In genomic region chr1:152231717-152232202, GRCm38 (mm10) we compare ENCODE assay signal across 9 mouse cellular contexts.
DNase-seq lines count a peak whose midpoint lies in the region; ATAC-seq and TF ChIP-seq lines count a peak whose summit lies in the region.
"Had no signal": no experiment of that assay in that cellular context is flagged by ENCODE, and none has a peak within 500 bp of the region (broad histone marks: within the 10 kb centered on the region; RNA-seq: fewer than 3 reads in every experiment).

No protein-coding gene starts in this region.

- no peak overlapping the region for H3K9ac ChIP-seq in intestine, postnatal 0 days (ENCODE audit: low read depth, low read length)
- no peak overlapping the region for H3K9ac ChIP-seq in intestine, embryonic 16.5 days (ENCODE audit: low read depth, low read length)
- H3K9ac ChIP-seq in stomach, postnatal 0 days (ENCODE audit: low read length): no peak overlapping the region

- DNase-seq in adrenal gland, adult 2 months: peak; percentile 7
- DNase-seq in adrenal gland, postnatal 10 days: no peak
- peak; percentile 36 to 57 for DNase-seq in right cerebral cortex, adult 2 months (ENCODE audit: low spot score in 2 of 2)
- DNase-seq in right cerebral cortex, postnatal 14 days: no peak
- no peak for DNase-seq in stomach, postnatal 0 days (ENCODE audit: low spot score)
- DNase-seq in heart, embryonic 10.5 days (ENCODE audit: low spot score): no peak
- DNase-seq: cerebellum, adult 9-11 months had no signal

- no peak overlapping the region for H3K27ac ChIP-seq in intestine, postnatal 0 days (ENCODE audit: low read depth, low read length)
- no peak overlapping the region for H3K27ac ChIP-seq in intestine, embryonic 16.5 days (ENCODE audit: low read length)
- no peak overlapping the region for H3K27ac ChIP-seq in stomach, postnatal 0 days (replicated peaks)
- no peak overlapping the region for H3K27ac ChIP-seq in heart, embryonic 10.5 days

- 67% methylated on average over 11 of the region's 11 CpGs for WGBS in intestine, postnatal 0 days
- WGBS in intestine, embryonic 16.5 days: 66% methylated on average over 11 of the region's 11 CpGs
- WGBS in stomach, postnatal 0 days: 50% methylated on average over 11 of the region's 11 CpGs
- WGBS in heart, embryonic 10.5 days: 75% methylated on average over 11 of the region's 11 CpGs

- H3K4me1 ChIP-seq in intestine, postnatal 0 days (replicated peaks; ENCODE audit: control insufficient read depth, insufficient read depth, low read length): no peaks in the 10 kb centered on the region
- H3K4me1 ChIP-seq in intestine, embryonic 16.5 days (ENCODE audit: control insufficient read depth, insufficient read depth, low read length): no peaks in the 10 kb centered on the region
- no peaks in the 10 kb centered on the region for H3K4me1 ChIP-seq in stomach, postnatal 0 days (replicated peaks; ENCODE audit: control insufficient read depth, insufficient read depth)
- peaks cover 7% of the 10 kb centered on the region; the same call in 1 of the 2 replicates for H3K4me1 ChIP-seq in heart, embryonic 10.5 days

- no peaks in the 10 kb centered on the region for H3K36me3 ChIP-seq in intestine, postnatal 0 days (ENCODE audit: control insufficient read depth, insufficient read depth)
- H3K36me3 ChIP-seq in intestine, embryonic 16.5 days (ENCODE audit: control insufficient read depth, insufficient read depth, low read length): no peaks in the 10 kb centered on the region
- no peaks in the 10 kb centered on the region for H3K36me3 ChIP-seq in stomach, postnatal 0 days (ENCODE audit: control insufficient read depth, insufficient read depth, low read length)
- no peaks in the 10 kb centered on the region for H3K36me3 ChIP-seq in heart, embryonic 10.5 days

- TF ChIP-seq CTCF in intestine, postnatal 0 days (IDR thresholded peaks at IDR 0.05; ENCODE audit: low read depth): peak; percentile 63
- peak; percentile 71 for TF ChIP-seq CTCF in stomach, postnatal 0 days (IDR thresholded peaks at IDR 0.05; ENCODE audit: low read depth)

- no peaks in the 10 kb centered on the region for H3K9me3 ChIP-seq in intestine, postnatal 0 days (ENCODE audit: control insufficient read depth)
- H3K9me3 ChIP-seq in intestine, embryonic 16.5 days (ENCODE audit: control insufficient read depth, low read length): no peaks in the 10 kb centered on the region
- no peaks in the 10 kb centered on the region for H3K9me3 ChIP-seq in stomach, postnatal 0 days (ENCODE audit: control insufficient read depth, low read length)
- no peaks in the 10 kb centered on the region for H3K9me3 ChIP-seq in heart, embryonic 10.5 days

- no peak for TF ChIP-seq EP300 in stomach, postnatal 0 days (optimal IDR thresholded peaks at IDR 0.05)

- H3K27me3 ChIP-seq in intestine, postnatal 0 days (replicated peaks; ENCODE audit: control insufficient read depth, insufficient read depth, low read length): no peaks in the 10 kb centered on the region
- no peaks in the 10 kb centered on the region for H3K27me3 ChIP-seq in intestine, embryonic 16.5 days (replicated peaks; ENCODE audit: control insufficient read depth, insufficient read depth, low read length)
- H3K27me3 ChIP-seq in stomach, postnatal 0 days (ENCODE audit: control insufficient read depth, insufficient read depth, low read length): no peaks in the 10 kb centered on the region
- no peaks in the 10 kb centered on the region; the same call in 1 of the 2 replicates for H3K27me3 ChIP-seq in heart, embryonic 10.5 days (ENCODE audit: insufficient read depth, poor library complexity, severe bottlenecking)

- H3K4me3 ChIP-seq in intestine, postnatal 0 days (ENCODE audit: low read depth, low read length): no peak overlapping the region
- H3K4me3 ChIP-seq in intestine, embryonic 16.5 days (ENCODE audit: low read length): no peak overlapping the region
- no peak overlapping the region for H3K4me3 ChIP-seq in stomach, postnatal 0 days (ENCODE audit: low read depth, low read length)
- no peak overlapping the region for H3K4me3 ChIP-seq in heart, embryonic 10.5 days

- ATAC-seq in intestine, postnatal 0 days: no peak
- ATAC-seq in intestine, embryonic 16.5 days: no peak
- ATAC-seq in stomach, postnatal 0 days (ENCODE audit: low FRiP score, low TSS enrichment): no peak

- no peak overlapping the region for H3K4me2 ChIP-seq in intestine, postnatal 0 days (replicated peaks; ENCODE audit: low read depth)
- no peak overlapping the region for H3K4me2 ChIP-seq in intestine, embryonic 16.5 days (ENCODE audit: low read depth, low read length)
- no peak overlapping the region for H3K4me2 ChIP-seq in stomach, postnatal 0 days (replicated peaks; ENCODE audit: low read depth)

Comparison
In these comparisons a context has a peak if more than half of its experiments do, and no peak if none do; other contexts are left out.
1. DNase-seq: peak in adrenal gland, adult 2 months (single experiment) and right cerebral cortex, adult 2 months (2 of 2); none in adrenal gland, postnatal 10 days (single experiment), right cerebral cortex, postnatal 14 days (single experiment), stomach, postnatal 0 days (single experiment) and heart, embryonic 10.5 days (single experiment).